Mouse (Mus musculus) erythroblast, embryonic 14.5 days (primary cell): Measurements from ENCODE around the gene Rnf180.

Experiments
- GATA1 ChIP-seq: IDR thresholded peaks from 2 replicates; pipeline ENCODE4 v1.6.1; 2012; ENCODE audit warnings: low read length, inconsistent platforms, mixed read lengths
- TAL1 ChIP-seq: IDR thresholded peaks from 3 replicates; pipeline ENCODE4 v1.6.1; 2012; ENCODE audit warnings: low read length, inconsistent platforms, mixed read lengths

GRCm38 (mm10) chr13:105312763-105313162 is 18.1 kb upstream of the Rnf180 start:
- TF ChIP-seq GATA1: no peak
- TF ChIP-seq TAL1: no peak
